Mouse (Mus musculus) stomach, postnatal 0 days (tissue): ENCODE measurements around the gene Amh.

Experiments used
- CTCF ChIP-seq: IDR thresholded peaks from 2 replicates; pipeline ENCODE4 v1.5.1; 2016; ENCODE audit warnings: antibody characterized with exemption, low read depth, mild to moderate bottlenecking, moderate library complexity
- EP300 ChIP-seq: optimal IDR thresholded peaks from 2 replicates; pipeline ENCODE3; 2016; ENCODE audit warnings: antibody characterized with exemption

- TF ChIP-seq CTCF (no peak), EP300 (no peak)
Measured at GRCm38 (mm10) chr10:80805322-80805721, 279 bp downstream of the Amh start.
